Mouse (Mus musculus) intestine, embryonic 14.5 days (tissue): Measurements from ENCODE around the gene Bdkrb2. TPM values are rescaled to one million over a fixed set of nuclear protein-coding genes. Genes with fewer than 3 reads are reported as not detected.

Experiments used
- ATAC-seq: fragments of 200-750 bp; cut with Nextera tagmentation; replicated peaks from 2 replicates; pipeline ENCODE4 v1.8.0; 2017; ENCODE audit warnings: low read depth, moderate number of reproducible peaks, moderate TSS enrichment, moderate library complexity; ENCODE audit not compliant: low FRiP score, low TSS enrichment
- DNase-seq: peaks from one replicate; pipeline ENCODE4 v3.0.0-alpha.2; 2018; ENCODE audit warnings: low spot score
- H3K27ac ChIP-seq: fragments of 300-500 bp; sonication (generic); 2 replicates; pipeline ENCODE4 v1.5.1; 2014; ENCODE audit warnings: low read depth, mild to moderate bottlenecking, control low read depth
- H3K27me3 ChIP-seq: fragments of 300-500 bp; sonication (generic); replicated peaks from 2 replicates; pipeline ENCODE4 v1.6.1; 2014; ENCODE audit warnings: low read length, control low read depth; ENCODE audit not compliant: control insufficient read depth, insufficient read depth
- H3K36me3 ChIP-seq: fragments of 300-500 bp; sonication (generic); 2 replicates; pipeline ENCODE4 v1.6.1; 2014; ENCODE audit warnings: low read length, control low read depth; ENCODE audit not compliant: control insufficient read depth, insufficient read depth
- H3K4me1 ChIP-seq: fragments of 300-500 bp; sonication (generic); replicated peaks from 2 replicates; pipeline ENCODE4 v1.6.1; 2014; ENCODE audit warnings: low read length, control low read depth, mixed read lengths; ENCODE audit not compliant: control insufficient read depth, insufficient read depth
- H3K4me2 ChIP-seq: fragments of 300-500 bp; sonication (generic); 2 replicates; pipeline ENCODE4 v1.6.1; 2014; ENCODE audit warnings: low read length
- H3K4me3 ChIP-seq: fragments of 300-500 bp; sonication (generic); 2 replicates; pipeline ENCODE4 v1.5.1; 2014; ENCODE audit warnings: low read depth, low read length, control low read depth, mixed read lengths
- H3K9ac ChIP-seq: fragments of 300-500 bp; sonication (generic); 2 replicates; pipeline ENCODE4 v1.6.1; 2014; ENCODE audit warnings: mild to moderate bottlenecking, low read length
- H3K9me3 ChIP-seq: fragments of 300-500 bp; sonication (generic); 2 replicates; pipeline ENCODE4 v1.6.1; 2016; ENCODE audit warnings: low read length, control low read depth; ENCODE audit not compliant: control insufficient read depth
- WGBS: fragments of 180-500 bp; shearing (Covaris S2); extraction: QIAGEN DNeasy Blood & Tissue Kit; methylation state at CpG from one replicate; pipeline ENCODE4 v1.1.7; 2014; 5-methylcytosine and 5-hydroxymethylcytosine counted together
- polyA plus RNA-seq: library from polyadenylated mRNA; unstranded; fragments of >200 nt; fragmentation: Nextera tagmentation; extraction: Ambion mirVana; gene quantifications from 2 replicates; pipeline ENCODE4 v1.2.1, GENCODE M21; 2014

Bdkrb2 gene
- polyA plus RNA-seq, 1 experiment from 2014 or later: 1.3 TPM

DNA sequence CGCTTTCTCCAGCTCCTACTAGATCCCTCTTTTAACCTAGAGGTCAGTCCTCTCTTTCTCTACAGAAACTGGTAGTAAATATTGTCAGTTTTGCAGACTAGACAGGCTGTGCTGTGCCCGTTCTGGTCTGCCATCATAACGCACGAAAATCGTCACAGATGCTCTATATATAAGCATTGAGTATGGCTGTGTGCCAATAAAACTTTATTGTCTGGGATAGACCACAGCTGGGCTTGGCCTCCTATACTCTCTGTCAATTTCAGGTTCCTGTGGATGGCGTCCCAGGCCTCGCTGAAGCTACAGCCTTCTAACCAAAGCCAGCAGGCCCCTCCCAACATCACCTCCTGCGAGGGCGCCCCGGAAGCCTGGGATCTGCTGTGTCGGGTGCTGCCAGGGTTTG, 40.9 kb downstream of the Bdkrb2 start:
- DNase-seq: no peak
- Histone ChIP-seq H3K27me3 (no peaks in the 10 kb centered on the region), H3K27ac (no peak overlapping the region), H3K9ac (no peak overlapping the region), H3K4me2 (no peak overlapping the region), H3K4me1 (no peaks in the 10 kb centered on the region; the same call in 1 of the 2 replicates), H3K4me3 (no peak overlapping the region), H3K36me3 (no peaks in the 10 kb centered on the region), H3K9me3 (no peaks in the 10 kb centered on the region)
- no peak for ATAC-seq
- WGBS: 76% methylated on average over 11 of the region's 11 CpGs

GRCm38 (mm10) chr12:105605212-105605611, 42.2 kb downstream of the Bdkrb2 start:
- H3K4me1 ChIP-seq: no peaks in the 10 kb centered on the region
- H3K9ac ChIP-seq: no peak overlapping the region
- no peak for ATAC-seq
- 33% methylated on average over 8 of the region's 8 CpGs for WGBS
- H3K27ac ChIP-seq: no peak overlapping the region
- H3K27me3 ChIP-seq: no peaks in the 10 kb centered on the region
- H3K36me3 ChIP-seq: no peaks in the 10 kb centered on the region
- DNase-seq: no peak
- H3K4me3 ChIP-seq: no peak overlapping the region
- no peak overlapping the region for H3K4me2 ChIP-seq
- no peaks in the 10 kb centered on the region for H3K9me3 ChIP-seq

DNA sequence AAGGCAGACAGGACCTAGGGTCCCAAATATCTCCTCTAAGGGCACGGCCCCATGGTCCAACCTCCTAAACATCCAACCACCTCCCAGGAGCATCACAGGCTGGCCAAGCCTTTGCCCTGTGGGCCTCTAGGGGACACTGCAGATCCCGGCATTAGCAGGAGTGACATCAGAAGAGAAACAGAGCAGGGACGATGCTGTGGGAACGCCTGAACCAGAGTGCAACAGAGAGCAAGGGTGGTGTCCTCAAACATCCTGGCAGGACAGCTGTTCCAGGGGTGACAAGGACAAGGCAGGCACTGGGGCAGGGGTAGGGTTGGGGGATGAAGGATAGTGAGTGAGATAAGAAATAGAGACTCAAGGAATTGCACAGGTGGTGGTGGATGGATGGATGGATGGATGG, 43.9 kb downstream of the Bdkrb2 start:
- Histone ChIP-seq H3K36me3 (no peaks in the 10 kb centered on the region), H3K27ac (no peak overlapping the region), H3K9me3 (no peaks in the 10 kb centered on the region), H3K27me3 (no peaks in the 10 kb centered on the region), H3K4me3 (no peak overlapping the region), H3K9ac (no peak overlapping the region), H3K4me1 (no peaks in the 10 kb centered on the region), H3K4me2 (no peak overlapping the region)
- WGBS: 68% methylated on average over 4 of the region's 4 CpGs
- no peak for ATAC-seq
- no peak for DNase-seq

DNA sequence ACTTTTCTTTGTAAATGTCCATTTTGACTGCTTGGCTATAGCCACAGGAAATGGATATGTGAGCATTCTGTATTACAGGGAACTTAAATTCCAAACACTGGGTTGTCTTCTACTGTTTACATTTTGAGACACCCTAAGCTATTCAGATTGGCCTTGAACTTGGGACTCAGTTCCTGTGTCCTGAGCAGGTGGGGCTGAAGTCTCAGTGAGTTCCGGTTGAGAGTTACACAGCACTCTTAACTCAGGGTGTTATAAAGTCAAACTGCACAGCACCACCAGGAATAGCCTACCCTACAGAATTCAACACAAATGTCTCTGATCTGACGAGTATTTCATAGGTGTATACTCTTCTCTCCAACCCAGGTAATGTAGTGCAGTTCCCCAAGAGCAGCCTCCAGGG, 48.0 kb downstream of the Bdkrb2 start:
- Histone ChIP-seq H3K27me3 (no peaks in the 10 kb centered on the region), H3K9ac (no peak overlapping the region), H3K4me3 (no peak overlapping the region), H3K9me3 (no peaks in the 10 kb centered on the region), H3K27ac (no peak overlapping the region), H3K4me1 (no peaks in the 10 kb centered on the region), H3K36me3 (peaks cover 15% of the 10 kb centered on the region), H3K4me2 (no peak overlapping the region)
- WGBS: 85% methylated on average over 2 of the region's 2 CpGs
- ATAC-seq (peak; percentile 16; the same call in 1 of the 2 replicates), DNase-seq (no peak)

- Histone ChIP-seq H3K4me3 (no peak overlapping the region), H3K9ac (no peak overlapping the region), H3K27ac (no peak overlapping the region), H3K4me2 (no peak overlapping the region), H3K36me3 (peaks cover 22% of the 10 kb centered on the region), H3K4me1 (no peaks in the 10 kb centered on the region), H3K27me3 (no peaks in the 10 kb centered on the region), H3K9me3 (no peaks in the 10 kb centered on the region)
- DNase-seq (peak; percentile 89), ATAC-seq (no peak; the same call in 1 of the 2 replicates)
- 13% methylated on average over 7 of the region's 7 CpGs for WGBS
These were observed 48.7 kb downstream of the Bdkrb2 start for GRCm38 (mm10) chr12:105611748-105612147.

GRCm38 (mm10) chr12:105613559-105613958, 50.5 kb downstream of the Bdkrb2 start:
- Histone ChIP-seq H3K4me1 (no peaks in the 10 kb centered on the region), H3K4me3 (no peak overlapping the region), H3K36me3 (peaks cover 40% of the 10 kb centered on the region), H3K27me3 (no peaks in the 10 kb centered on the region), H3K27ac (no peak overlapping the region), H3K4me2 (no peak overlapping the region), H3K9ac (no peak overlapping the region), H3K9me3 (no peaks in the 10 kb centered on the region)
- ATAC-seq (no peak), DNase-seq (no peak)
- WGBS: 89% methylated on average over 10 of the region's 10 CpGs

- H3K27ac ChIP-seq: no peak overlapping the region
- no peaks in the 10 kb centered on the region for H3K4me1 ChIP-seq
- 94% methylated on average over 7 of the region's 7 CpGs for WGBS
- H3K9ac ChIP-seq: no peak overlapping the region
- H3K36me3 ChIP-seq: peaks cover 80% of the 10 kb centered on the region
- no peaks in the 10 kb centered on the region for H3K9me3 ChIP-seq
- no peak overlapping the region for H3K4me3 ChIP-seq
- no peak for DNase-seq
- no peaks in the 10 kb centered on the region for H3K27me3 ChIP-seq
- ATAC-seq: no peak
- no peak overlapping the region for H3K4me2 ChIP-seq
These were observed 59.0 kb downstream of the Bdkrb2 start for GRCm38 (mm10) chr12:105622048-105622447.

DNA sequence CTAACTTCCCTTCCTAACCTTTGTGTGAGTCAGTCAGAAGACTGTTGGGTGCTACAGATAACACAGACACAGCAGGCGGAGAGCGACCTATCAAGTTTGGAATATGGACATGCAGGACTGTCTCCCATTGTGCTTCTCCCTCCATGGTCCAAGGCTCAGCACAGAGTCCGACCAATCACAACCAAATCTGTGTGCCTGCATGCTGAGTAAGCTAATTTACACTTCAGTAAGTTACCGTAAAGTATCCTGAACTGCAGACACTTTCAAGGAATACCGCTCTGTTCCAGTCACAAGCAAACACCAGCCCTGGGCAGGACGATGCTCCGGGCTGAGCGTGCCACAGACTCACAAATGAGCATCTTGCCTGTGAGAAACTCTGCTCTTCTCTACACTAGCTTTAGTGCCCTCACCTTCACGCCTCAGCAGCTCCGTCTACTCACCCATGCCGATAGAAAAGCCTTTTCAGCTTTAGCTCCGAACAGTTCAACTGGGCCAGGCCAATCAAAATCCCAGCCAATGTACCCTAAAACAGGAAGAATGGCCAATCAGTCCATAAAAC, 60.0 kb downstream of the Bdkrb2 start:
- no peak for ATAC-seq
- Histone ChIP-seq H3K4me3 (no peak overlapping the region), H3K4me1 (no peaks in the 10 kb centered on the region), H3K27me3 (no peaks in the 10 kb centered on the region), H3K36me3 (peaks cover 79% of the 10 kb centered on the region), H3K27ac (no peak overlapping the region), H3K9me3 (no peaks in the 10 kb centered on the region), H3K9ac (no peak overlapping the region), H3K4me2 (no peak overlapping the region)
- DNase-seq: no peak
- WGBS: 93% methylated on average over 12 of the region's 12 CpGs

GRCm38 (mm10) chr12:105625798-105626197, 62.8 kb downstream of the Bdkrb2 start:
- no peak overlapping the region for H3K4me3 ChIP-seq
- H3K27me3 ChIP-seq: no peaks in the 10 kb centered on the region
- DNase-seq: no peak
- H3K9ac ChIP-seq: no peak overlapping the region
- H3K4me2 ChIP-seq: no peak overlapping the region
- no peak overlapping the region for H3K27ac ChIP-seq
- peaks cover 65% of the 10 kb centered on the region for H3K36me3 ChIP-seq
- H3K4me1 ChIP-seq: no peaks in the 10 kb centered on the region
- ATAC-seq: no peak
- no peaks in the 10 kb centered on the region for H3K9me3 ChIP-seq
- WGBS: 46% methylated on average over 7 of the region's 7 CpGs
